Mouse (Mus musculus): Measurements from ENCODE around the gene Cbs. TPM values are rescaled to one million over a fixed set of nuclear protein-coding genes. Genes with fewer than 3 reads are reported as not detected.
A peak's percentile ranks its signal among the peaks of the same experiment; 100 is the strongest.

Cbs gene
- polyA plus RNA-seq, 1 experiment from 2014 or later: 7.3 TPM

DNA sequence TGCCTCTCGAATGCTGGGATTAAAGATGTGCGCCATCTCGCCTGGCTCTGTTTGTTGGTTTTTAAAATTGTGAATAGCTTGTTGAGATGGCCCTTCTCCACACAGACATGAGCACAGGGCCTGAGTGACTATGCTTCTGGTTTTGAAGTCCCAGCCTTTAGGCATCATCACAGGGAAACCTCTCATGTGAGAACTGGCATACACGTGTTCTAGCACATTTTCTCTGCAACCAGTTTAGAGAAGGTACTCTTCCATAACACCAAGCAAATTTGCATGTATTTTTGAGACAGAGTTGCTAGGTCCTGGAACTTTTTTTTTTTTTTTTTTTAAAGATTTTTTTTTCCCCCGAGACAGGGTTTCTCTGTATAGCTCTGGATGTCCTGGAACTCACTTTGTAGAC is 19.6 kb upstream of the Cbs start:
- Histone ChIP-seq H3K4me2 (peak overlapping the region; percentile 90), H3K27ac (ENCODE audit: low read depth, low read length) (no peak overlapping the region), H3K36me3 (ENCODE audit: control insufficient read depth, insufficient read depth, low read length) (peaks cover 40% of the 10 kb centered on the region), H3K4me1 (replicated peaks; ENCODE audit: control insufficient read depth, insufficient read depth, low read length) (peaks cover 15% of the 10 kb centered on the region), H3K9me3 (ENCODE audit: control insufficient read depth, low read length) (no peaks in the 10 kb centered on the region), H3K27me3 (replicated peaks; ENCODE audit: control insufficient read depth, insufficient read depth, low read length) (no peaks in the 10 kb centered on the region), H3K9ac (ENCODE audit: low read depth, low read length) (no peak overlapping the region), H3K4me3 (ENCODE audit: low read depth, low read length) (peak overlapping the region; percentile 98; the same call in 1 of the 2 replicates)
- 91% methylated on average over 5 of the region's 5 CpGs for WGBS
- ATAC-seq (replicated peaks; ENCODE audit: low FRiP score): no peak
- no peak for DNase-seq (ENCODE audit: low spot score)

DNA sequence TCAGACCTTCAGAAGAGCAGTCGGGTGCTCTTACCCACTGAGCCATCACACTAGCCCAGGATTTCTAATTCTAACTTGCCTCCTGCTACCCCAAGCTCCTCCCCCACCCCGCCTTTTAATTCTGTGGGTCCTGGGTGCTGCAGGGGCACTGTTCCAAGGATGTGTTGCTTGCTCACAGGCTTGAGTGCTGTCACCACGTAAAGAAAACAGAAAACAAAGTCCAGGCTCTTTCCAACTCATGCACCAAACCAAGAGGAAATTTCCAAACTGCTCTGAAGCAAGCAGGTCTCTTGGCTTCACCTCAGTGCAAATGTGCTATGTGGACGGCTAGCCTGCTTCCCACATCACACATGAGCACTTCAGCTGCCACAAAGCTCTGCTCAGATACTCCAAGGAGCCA is 18.3 kb upstream of the Cbs start:
- H3K9ac ChIP-seq (ENCODE audit: low read depth, low read length): no peak overlapping the region
- H3K4me1 ChIP-seq (replicated peaks; ENCODE audit: control insufficient read depth, insufficient read depth, low read length): peaks cover 15% of the 10 kb centered on the region
- H3K27me3 ChIP-seq (replicated peaks; ENCODE audit: control insufficient read depth, insufficient read depth, low read length): no peaks in the 10 kb centered on the region
- H3K9me3 ChIP-seq (ENCODE audit: control insufficient read depth, low read length): no peaks in the 10 kb centered on the region
- no peak overlapping the region for H3K27ac ChIP-seq (ENCODE audit: low read depth, low read length)
- no peak for ATAC-seq (replicated peaks; ENCODE audit: low FRiP score)
- peaks cover 53% of the 10 kb centered on the region for H3K36me3 ChIP-seq (ENCODE audit: control insufficient read depth, insufficient read depth, low read length)
- no peak for DNase-seq (ENCODE audit: low spot score)
- 77% methylated on average over 4 of the region's 4 CpGs for WGBS
- no peak overlapping the region for H3K4me2 ChIP-seq
- no peak overlapping the region for H3K4me3 ChIP-seq (ENCODE audit: low read depth, low read length)

DNA sequence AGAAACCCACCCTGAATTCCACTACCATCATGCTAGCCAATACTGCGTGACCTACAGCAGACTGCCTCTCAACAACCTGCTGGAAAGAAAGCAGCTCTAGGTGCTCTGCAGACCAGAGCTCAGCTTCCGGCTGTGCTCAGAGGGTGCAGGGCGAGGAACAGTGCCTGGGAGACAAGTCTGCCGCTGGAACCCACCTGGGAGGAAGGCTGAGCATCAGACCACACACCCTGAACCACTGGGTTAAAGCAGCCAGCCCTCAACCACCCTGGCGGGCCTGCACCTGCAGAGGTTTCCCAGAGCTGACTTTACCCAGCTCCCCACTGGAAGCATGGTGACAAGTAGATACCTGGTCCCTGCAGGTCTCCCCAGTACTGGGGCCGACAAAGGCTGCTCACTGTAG is 16.2 kb upstream of the Cbs start:
- Histone ChIP-seq H3K4me3 (ENCODE audit: low read depth, low read length) (no peak overlapping the region), H3K36me3 (ENCODE audit: control insufficient read depth, insufficient read depth, low read length) (peaks cover 72% of the 10 kb centered on the region), H3K4me2 (no peak overlapping the region), H3K4me1 (replicated peaks; ENCODE audit: control insufficient read depth, insufficient read depth, low read length) (peaks cover 10% of the 10 kb centered on the region), H3K9me3 (ENCODE audit: control insufficient read depth, low read length) (no peaks in the 10 kb centered on the region), H3K27ac (ENCODE audit: low read depth, low read length) (no peak overlapping the region), H3K9ac (ENCODE audit: low read depth, low read length) (no peak overlapping the region), H3K27me3 (replicated peaks; ENCODE audit: control insufficient read depth, insufficient read depth, low read length) (no peaks in the 10 kb centered on the region)
- ATAC-seq (replicated peaks; ENCODE audit: low FRiP score) (no peak), DNase-seq (ENCODE audit: low spot score) (no peak)
- 90% methylated on average over 6 of the region's 6 CpGs for WGBS

DNA sequence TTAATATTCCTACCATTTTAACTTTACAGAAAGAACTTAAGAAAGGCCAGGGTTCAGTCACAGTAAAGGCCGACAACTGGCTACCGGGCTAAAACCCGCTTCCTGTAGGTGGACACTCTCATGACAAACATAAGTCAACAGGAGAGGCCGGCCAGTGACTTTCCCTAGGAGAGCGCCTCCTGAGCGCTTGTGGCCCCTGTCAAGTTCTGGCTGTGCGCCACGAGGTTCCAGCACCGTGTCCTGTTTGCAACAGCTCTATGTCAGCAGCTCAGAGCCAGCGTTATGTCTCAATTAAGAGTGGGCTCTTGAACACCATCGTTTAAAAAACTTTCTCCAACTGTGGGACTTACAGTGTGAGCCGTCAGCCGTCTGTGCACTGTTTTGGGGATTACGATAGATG is 15.1 kb upstream of the Cbs start:
- Histone ChIP-seq H3K9ac (ENCODE audit: low read depth, low read length) (no peak overlapping the region), H3K4me1 (replicated peaks; ENCODE audit: control insufficient read depth, insufficient read depth, low read length) (peaks cover 6% of the 10 kb centered on the region), H3K4me3 (ENCODE audit: low read depth, low read length) (no peak overlapping the region), H3K4me2 (no peak overlapping the region), H3K36me3 (ENCODE audit: control insufficient read depth, insufficient read depth, low read length) (peaks cover 82% of the 10 kb centered on the region), H3K9me3 (ENCODE audit: control insufficient read depth, low read length) (no peaks in the 10 kb centered on the region), H3K27me3 (replicated peaks; ENCODE audit: control insufficient read depth, insufficient read depth, low read length) (no peaks in the 10 kb centered on the region), H3K27ac (ENCODE audit: low read depth, low read length) (no peak overlapping the region)
- ATAC-seq (replicated peaks; ENCODE audit: low FRiP score) (no peak), DNase-seq (ENCODE audit: low spot score) (no peak)
- 92% methylated on average over 14 of the region's 14 CpGs for WGBS

DNA sequence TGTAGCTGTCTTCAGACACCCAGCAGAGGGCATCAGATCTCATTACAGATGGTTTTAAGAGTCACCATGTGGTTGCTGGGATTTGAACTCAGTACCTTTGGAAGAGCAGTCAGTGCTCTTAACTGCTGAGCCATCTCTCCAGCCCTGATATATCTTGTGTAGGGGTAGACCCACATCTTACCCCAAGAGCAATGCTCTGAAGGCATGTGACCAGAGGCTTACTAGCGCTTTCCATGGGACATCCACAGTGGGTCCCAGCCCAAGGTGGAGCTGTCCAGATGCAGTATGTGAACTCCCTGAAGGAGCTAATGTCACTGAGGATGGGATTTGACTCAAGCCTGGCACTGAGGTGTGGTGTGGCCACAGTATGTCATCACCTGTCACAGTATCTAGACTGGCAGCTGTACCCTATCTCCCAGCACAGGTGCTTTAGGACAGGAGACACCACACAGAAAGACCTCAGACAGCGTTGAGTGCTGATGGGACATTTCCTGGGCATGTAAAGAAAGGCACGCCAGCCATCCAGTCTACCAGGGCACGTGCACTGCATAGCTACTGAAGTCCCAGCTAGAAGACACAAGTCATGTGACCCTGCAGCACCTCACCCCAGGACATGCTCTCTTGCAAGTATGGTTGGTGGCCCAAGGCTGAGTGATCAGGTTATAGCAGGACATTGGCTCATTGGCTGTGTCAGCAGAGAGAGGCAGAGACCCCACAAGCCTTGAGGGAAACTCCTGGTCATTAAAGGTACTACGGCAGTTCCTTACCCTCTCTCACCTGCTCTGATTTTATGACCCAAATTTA is 9.4 kb upstream of the Cbs start:
- H3K36me3 ChIP-seq (ENCODE audit: control insufficient read depth, insufficient read depth, low read length): peaks cover 48% of the 10 kb centered on the region
- no peaks in the 10 kb centered on the region for H3K4me1 ChIP-seq (replicated peaks; ENCODE audit: control insufficient read depth, insufficient read depth, low read length)
- no peak overlapping the region for H3K9ac ChIP-seq (ENCODE audit: low read depth, low read length)
- no peak overlapping the region for H3K4me3 ChIP-seq (ENCODE audit: low read depth, low read length)
- H3K27me3 ChIP-seq (replicated peaks; ENCODE audit: control insufficient read depth, insufficient read depth, low read length): no peaks in the 10 kb centered on the region
- H3K4me2 ChIP-seq: no peak overlapping the region
- no peak overlapping the region for H3K27ac ChIP-seq (ENCODE audit: low read depth, low read length)
- 92% methylated on average over 5 of the region's 5 CpGs for WGBS
- peak; percentile 35 for ATAC-seq (replicated peaks; ENCODE audit: low FRiP score)
- H3K9me3 ChIP-seq (ENCODE audit: control insufficient read depth, low read length): no peaks in the 10 kb centered on the region
- DNase-seq (ENCODE audit: low spot score): no peak

DNA sequence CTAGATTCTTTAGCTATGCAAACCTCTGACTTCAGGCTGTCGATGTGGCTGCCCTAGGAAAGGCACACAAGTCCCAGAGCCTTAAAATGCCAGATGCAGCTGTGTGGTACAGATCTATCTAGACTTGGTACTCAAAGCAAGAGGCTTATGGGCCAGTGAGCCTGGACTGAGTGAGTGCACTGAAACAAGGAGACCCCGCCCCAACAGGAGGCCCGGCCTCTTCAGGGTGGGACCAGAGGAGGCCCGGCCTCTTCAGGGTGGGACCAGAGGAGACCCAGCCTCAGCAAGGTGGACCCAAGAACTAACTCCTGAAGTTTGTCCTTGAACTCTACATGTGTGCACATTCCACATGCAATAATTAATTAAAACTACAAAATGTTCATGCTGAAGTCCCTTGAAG is 5.9 kb upstream of the Cbs start:
- Histone ChIP-seq H3K4me1 (replicated peaks; ENCODE audit: control insufficient read depth, insufficient read depth, low read length) (no peaks in the 10 kb centered on the region), H3K4me2 (no peak overlapping the region), H3K9me3 (ENCODE audit: control insufficient read depth, low read length) (no peaks in the 10 kb centered on the region), H3K36me3 (ENCODE audit: control insufficient read depth, insufficient read depth, low read length) (peaks cover 15% of the 10 kb centered on the region), H3K27ac (ENCODE audit: low read depth, low read length) (no peak overlapping the region), H3K9ac (ENCODE audit: low read depth, low read length) (no peak overlapping the region), H3K4me3 (ENCODE audit: low read depth, low read length) (no peak overlapping the region), H3K27me3 (replicated peaks; ENCODE audit: control insufficient read depth, insufficient read depth, low read length) (no peaks in the 10 kb centered on the region)
- DNase-seq (ENCODE audit: low spot score): no peak
- ATAC-seq (replicated peaks; ENCODE audit: low FRiP score): no peak
- WGBS: 68% methylated on average over 4 of the region's 4 CpGs

DNA sequence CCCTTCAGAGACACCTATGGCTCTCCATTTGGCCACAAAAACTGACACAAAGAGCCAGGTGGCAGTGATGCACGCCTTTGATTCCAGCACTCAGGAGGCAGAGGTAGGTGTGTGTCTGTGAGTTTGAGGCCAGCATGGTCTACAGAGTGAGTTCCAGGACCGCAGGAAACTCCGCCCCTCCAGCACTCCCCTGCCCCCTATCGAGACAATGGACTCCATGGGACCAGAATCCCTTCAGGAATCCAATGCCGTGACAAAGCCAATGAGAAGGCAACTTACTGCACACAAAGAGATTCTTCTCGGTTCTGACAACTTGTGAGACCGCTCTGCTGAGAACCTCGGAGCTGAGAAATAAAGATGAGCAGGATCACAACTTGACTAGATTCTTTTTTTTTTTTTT is 5.3 kb upstream of the Cbs start:
- WGBS: 53% methylated on average over 8 of the region's 8 CpGs
- no peak overlapping the region for H3K27ac ChIP-seq (ENCODE audit: low read depth, low read length)
- H3K4me2 ChIP-seq: no peak overlapping the region

DNA sequence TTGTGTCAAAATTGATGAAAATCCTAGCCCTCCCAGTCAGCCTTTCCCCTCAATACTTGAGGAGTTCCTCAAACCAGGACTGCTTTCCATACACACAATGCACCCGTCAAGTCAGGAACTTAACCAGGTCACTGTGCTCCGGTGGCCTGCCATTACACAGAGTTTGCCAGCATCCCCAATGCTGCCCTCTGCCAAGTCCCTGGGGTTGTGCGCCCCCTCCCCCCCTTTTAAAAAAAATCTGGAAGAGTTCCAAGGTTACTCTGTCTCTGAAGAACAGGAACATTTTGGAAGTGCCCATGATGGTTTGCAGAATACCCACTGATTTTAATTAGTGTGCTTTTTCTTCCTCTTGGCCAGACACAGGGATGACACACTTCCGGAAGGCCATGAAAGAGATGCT is 2.6 kb upstream of the Cbs start:
- H3K4me3 ChIP-seq (ENCODE audit: low read depth, low read length): no peak overlapping the region
- ATAC-seq (replicated peaks; ENCODE audit: low FRiP score) (no peak), DNase-seq (ENCODE audit: low spot score) (no peak)
- no peak overlapping the region for H3K9ac ChIP-seq (ENCODE audit: low read depth, low read length)
- H3K4me1 ChIP-seq (replicated peaks; ENCODE audit: control insufficient read depth, insufficient read depth, low read length): peaks cover 3% of the 10 kb centered on the region
- WGBS: 63% methylated on average over 4 of the region's 4 CpGs
- H3K27me3 ChIP-seq (replicated peaks; ENCODE audit: control insufficient read depth, insufficient read depth, low read length): peaks cover 18% of the 10 kb centered on the region
- no peak overlapping the region for H3K27ac ChIP-seq (ENCODE audit: low read depth, low read length)
- no peaks in the 10 kb centered on the region for H3K9me3 ChIP-seq (ENCODE audit: control insufficient read depth, low read length)
- H3K4me2 ChIP-seq: no peak overlapping the region
- H3K36me3 ChIP-seq (ENCODE audit: control insufficient read depth, insufficient read depth, low read length): no peaks in the 10 kb centered on the region

More for the DNA sequence above, 5.3 kb upstream of the Cbs start:
- no peaks in the 10 kb centered on the region; the same call in 1 of the 2 replicates for H3K27me3 ChIP-seq (replicated peaks; ENCODE audit: control insufficient read depth, insufficient read depth, low read length)
- H3K4me1 ChIP-seq (replicated peaks; ENCODE audit: control insufficient read depth, insufficient read depth, low read length): no peaks in the 10 kb centered on the region
- H3K9me3 ChIP-seq (ENCODE audit: control insufficient read depth, low read length): no peaks in the 10 kb centered on the region
- ATAC-seq (replicated peaks; ENCODE audit: low FRiP score): no peak
- DNase-seq (ENCODE audit: low spot score): no peak
- no peak overlapping the region for H3K4me3 ChIP-seq (ENCODE audit: low read depth, low read length)
- no peak overlapping the region for H3K9ac ChIP-seq (ENCODE audit: low read depth, low read length)
- H3K36me3 ChIP-seq (ENCODE audit: control insufficient read depth, insufficient read depth, low read length): peaks cover 10% of the 10 kb centered on the region

DNA sequence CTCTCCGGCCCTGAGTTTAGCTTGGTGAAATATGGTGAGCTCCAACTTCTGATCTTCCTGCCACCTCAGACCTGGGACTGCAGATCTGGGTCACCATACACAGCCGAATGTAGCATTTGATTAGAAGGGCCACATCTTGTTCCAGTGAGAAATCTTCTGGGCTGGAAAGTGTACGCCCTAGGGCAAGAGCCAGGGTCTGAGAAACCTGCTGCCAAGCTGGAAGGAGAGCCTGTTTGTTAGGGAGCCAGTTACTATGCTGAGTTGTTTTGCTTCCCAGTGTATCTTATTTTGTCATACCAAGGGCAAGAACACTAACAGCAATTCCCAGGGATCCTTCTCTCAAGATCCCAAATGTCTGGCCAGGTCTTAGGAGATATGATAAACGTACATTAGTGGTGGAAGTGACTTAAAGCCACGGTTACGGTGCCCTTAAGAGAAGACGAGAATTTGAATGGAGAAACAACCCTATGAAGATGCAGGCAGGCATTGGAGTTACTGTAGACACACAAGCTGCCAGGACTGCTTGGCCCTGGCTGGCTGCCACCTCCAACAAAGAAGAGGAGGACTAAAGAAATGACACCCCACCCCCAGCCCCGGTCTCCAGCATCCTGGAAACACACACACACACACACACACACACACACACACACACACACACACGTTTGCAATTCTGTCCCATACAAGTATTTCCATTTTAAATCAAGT is 980 bp upstream of the Cbs start:
- Histone ChIP-seq H3K36me3 (ENCODE audit: control insufficient read depth, insufficient read depth, low read length) (no peaks in the 10 kb centered on the region), H3K9me3 (ENCODE audit: control insufficient read depth, low read length) (no peaks in the 10 kb centered on the region), H3K27me3 (replicated peaks; ENCODE audit: control insufficient read depth, insufficient read depth, low read length) (peaks cover 18% of the 10 kb centered on the region), H3K4me2 (no peak overlapping the region), H3K4me3 (ENCODE audit: low read depth, low read length) (no peak overlapping the region), H3K9ac (ENCODE audit: low read depth, low read length) (no peak overlapping the region), H3K27ac (ENCODE audit: low read depth, low read length) (no peak overlapping the region), H3K4me1 (replicated peaks; ENCODE audit: control insufficient read depth, insufficient read depth, low read length) (peaks cover 3% of the 10 kb centered on the region)
- 63% methylated on average over 9 of the region's 9 CpGs for WGBS
- no peak for ATAC-seq (replicated peaks; ENCODE audit: low FRiP score)
- DNase-seq (ENCODE audit: low spot score): no peak
